ENCODE assay signal across 7 mouse cellular contexts in genomic region chr8:113664544-113664943, GRCm38 (mm10). TPM values are rescaled to one million over a fixed set of nuclear protein-coding genes. Genes with fewer than 3 reads are reported as not detected.
DNase-seq lines count a peak whose midpoint lies in the region; ATAC-seq and TF ChIP-seq lines count a peak whose summit lies in the region.

No protein-coding gene starts in this region.

- no peak overlapping the region for H3K4me3 ChIP-seq in cortical plate, adult 2 months (ENCODE audit: insufficient read depth, low read length)
- H3K4me3 ChIP-seq in intestine, embryonic 16.5 days (ENCODE audit: low read length) = no peak overlapping the region
- no peak overlapping the region for H3K4me3 ChIP-seq in midbrain, embryonic 12.5 days
- H3K4me3 ChIP-seq in spleen, adult 2 months (ENCODE audit: extremely low read depth, insufficient read depth, insufficient read length) = no peak overlapping the region

- 12% methylated on average over 2 of the region's 2 CpGs for whole genome bisulfite sequencing in intestine, embryonic 16.5 days
- 6% methylated on average over 2 of the region's 2 CpGs for WGBS in midbrain, embryonic 12.5 days
- WGBS in spleen, adult 2 months = 1% methylated on average over 2 of the region's 2 CpGs

- no peak overlapping the region for H3K4me2 ChIP-seq in intestine, embryonic 16.5 days (ENCODE audit: low read depth, low read length)
- H3K4me2 ChIP-seq in midbrain, embryonic 12.5 days (replicated peaks) = no peak overlapping the region

- peak; percentile 73 to 74 for DNase-seq in adrenal gland, adult 18-20 months (ENCODE audit: low spot score in 2 of 2)
- peak; percentile 74 for DNase-seq in gastrocnemius, postnatal 14 days
- peak; percentile 87 for DNase-seq in left cerebral cortex, postnatal 10 days (ENCODE audit: extremely low spot score in 1 of 2, low spot score in 2 of 2)
- DNase-seq in spleen, adult 2 months (ENCODE audit: low read depth in 1 of 2, low spot score in 2 of 2) = peak in 1 of 2 experiments; percentile 42

- H3K9ac ChIP-seq in intestine, embryonic 16.5 days (ENCODE audit: low read depth, low read length) = no peak overlapping the region
- H3K9ac ChIP-seq in midbrain, embryonic 12.5 days (replicated peaks) = no peak overlapping the region

- H3K4me1 ChIP-seq in cortical plate, adult 2 months (ENCODE audit: control insufficient read depth, insufficient read depth, low read length) = no peaks in the 10 kb centered on the region; the same call in 1 of the 2 replicates
- no peaks in the 10 kb centered on the region for H3K4me1 ChIP-seq in intestine, embryonic 16.5 days (ENCODE audit: control insufficient read depth, insufficient read depth, low read length)
- 0 out of 2 replicates have a peak, but pooled peaks cover 10% of the 10 kb centered on the region for H3K4me1 ChIP-seq in midbrain, embryonic 12.5 days
- no peaks in the 10 kb centered on the region for H3K4me1 ChIP-seq in spleen, adult 2 months (ENCODE audit: control insufficient read depth, insufficient read depth, insufficient read length)

- no peak for TF ChIP-seq POLR2A in cortical plate, adult 2 months (IDR thresholded peaks at IDR 0.05; ENCODE audit: extremely low read depth, insufficient read depth, low read length)
- no peak for TF ChIP-seq POLR2A in spleen, adult 2 months (IDR thresholded peaks at IDR 0.05; ENCODE audit: low read depth, low read length)

- intact Hi-C loops in gastrocnemius, postnatal 14 days (cut with DNase I; ENCODE audit: low total_unique reads) = loop anchor here (10.0 kb wide), 2 partner anchors 400 to 700 kb away; no protein-coding TSS in a partner anchor
- intact Hi-C loops in left cerebral cortex, postnatal 10 days (cut with DNase I) = loop anchor here (1.0 to 5.0 kb wide), 5 partner anchors 183 to 774 kb away; partner anchors contain the start of genes Adamts18 and Wwox

- H3K9me3 ChIP-seq in intestine, embryonic 16.5 days (ENCODE audit: control insufficient read depth, low read length) = no peaks in the 10 kb centered on the region
- H3K9me3 ChIP-seq in midbrain, embryonic 12.5 days = no peaks in the 10 kb centered on the region

- TF ChIP-seq CTCF in cortical plate, adult 2 months (IDR thresholded peaks at IDR 0.05; ENCODE audit: extremely low read depth, insufficient read depth, low read length) = peak; percentile 100
- TF ChIP-seq CTCF in spleen, adult 2 months (IDR thresholded peaks at IDR 0.05; ENCODE audit: extremely low read depth, insufficient read depth, insufficient read length, insufficient replicate concordance) = peak; percentile 57; the same call in 1 of the 2 replicates

- no peak overlapping the region for H3K27ac ChIP-seq in cortical plate, adult 2 months (ENCODE audit: insufficient read depth, low read length)
- no peak overlapping the region for H3K27ac ChIP-seq in intestine, embryonic 16.5 days (ENCODE audit: low read length)
- no peak overlapping the region for H3K27ac ChIP-seq in midbrain, embryonic 12.5 days (replicated peaks)
- no peak overlapping the region for H3K27ac ChIP-seq in spleen, adult 2 months (ENCODE audit: insufficient read depth, low read length)

- no peaks in the 10 kb centered on the region for H3K36me3 ChIP-seq in intestine, embryonic 16.5 days (ENCODE audit: control insufficient read depth, insufficient read depth, low read length)
- no peaks in the 10 kb centered on the region for H3K36me3 ChIP-seq in midbrain, embryonic 12.5 days
- no peaks in the 10 kb centered on the region for H3K36me3 ChIP-seq in spleen, adult 2 months (ENCODE audit: control insufficient read depth, insufficient read depth, low read length)

- no peaks in the 10 kb centered on the region for H3K27me3 ChIP-seq in intestine, embryonic 16.5 days (replicated peaks; ENCODE audit: control insufficient read depth, insufficient read depth, low read length)
- no peaks in the 10 kb centered on the region for H3K27me3 ChIP-seq in midbrain, embryonic 12.5 days
- no peaks in the 10 kb centered on the region for H3K27me3 ChIP-seq in spleen, adult 2 months (ENCODE audit: control insufficient read depth, insufficient read depth, low read length)

- peak; percentile 71 for ATAC-seq in intestine, embryonic 16.5 days
- peak; percentile 68 for ATAC-seq in midbrain, embryonic 12.5 days (ENCODE audit: low FRiP score, low read depth)

RNA-seq across cellular contexts. Expression of gene Syce1l, which starts 21.5 kb away (rescaled TPM):
- total RNA-seq in adrenal gland, adult 18-20 months (2021) = not detected
- 0.61 and 0.62 TPM in 2 replicates for polyA plus RNA-seq in cortical plate, adult 2 months (2012; rRNA removed)
- total RNA-seq in gastrocnemius, postnatal 14 days (2021) = not detected
- not detected in 2 replicates for polyA plus RNA-seq in intestine, embryonic 16.5 days (2015; fragmentation: Nextera tagmentation; extraction: Ambion mirVana)
- under 1 TPM in 1 of 2 experiments, not detected in 1; 0.75 TPM for total RNA-seq in left cerebral cortex, postnatal 10 days (2021)
- polyA plus RNA-seq in midbrain, embryonic 12.5 days (2016; fragmentation: Nextera tagmentation; extraction: Ambion mirVana) = not detected in 2 replicates
- polyA plus RNA-seq in spleen, adult 2 months (2012; rRNA removed) = not detected in 2 replicates

RNA-seq across cellular contexts. Expression of gene Mon1b, which starts 29.2 kb away (rescaled TPM):
- total RNA-seq in adrenal gland, adult 18-20 months (2021) = 10 to 100 TPM; 15.7 to 19.3 TPM
- 7.3 and 8.5 TPM in 2 replicates for polyA plus RNA-seq in cortical plate, adult 2 months (2012; rRNA removed)
- 1 to 10 TPM; 3.1 to 3.5 TPM for total RNA-seq in gastrocnemius, postnatal 14 days (2021)
- 6.2 and 6.5 TPM in 2 replicates for polyA plus RNA-seq in intestine, embryonic 16.5 days (2015; fragmentation: Nextera tagmentation; extraction: Ambion mirVana)
- 10 to 100 TPM; 17.6 to 19.8 TPM for total RNA-seq in left cerebral cortex, postnatal 10 days (2021)
- polyA plus RNA-seq in midbrain, embryonic 12.5 days (2016; fragmentation: Nextera tagmentation; extraction: Ambion mirVana) = 11.5 and 12.6 TPM in 2 replicates
- 9.5 and 11.1 TPM in 2 replicates for polyA plus RNA-seq in spleen, adult 2 months (2012; rRNA removed)
